Comparison of ENCODE assay signal across 26 mouse cellular contexts in genomic region chr14:21766398-21766958, GRCm38 (mm10). TPM values are rescaled to one million over a fixed set of nuclear protein-coding genes. Genes with fewer than 3 reads are reported as not detected.
A peak's percentile ranks its signal among the peaks of the same experiment; 100 is the strongest.
DNase-seq lines count a peak whose midpoint lies in the region; ATAC-seq and TF ChIP-seq lines count a peak whose summit lies in the region.
"Had no signal": no experiment of that assay in that cellular context is flagged by ENCODE, and none has a peak within 500 bp of the region (broad histone marks: within the 10 kb centered on the region; RNA-seq: fewer than 3 reads in every experiment).

No protein-coding gene starts in this region.

- no peak for TF ChIP-seq POLR2A in kidney, adult 2 months (IDR thresholded peaks at IDR 0.05; ENCODE audit: low read depth, low read length)

- H3K27ac ChIP-seq in heart, embryonic 13.5 days (replicated peaks) = peak overlapping the region; percentile 30; the same call in 1 of the 2 replicates
- H3K27ac ChIP-seq in heart, embryonic 11.5 days (ENCODE audit: low read depth, low read length) = no peak overlapping the region
- peak overlapping the region; percentile 82 for H3K27ac ChIP-seq in intestine, postnatal 0 days (ENCODE audit: low read depth, low read length)
- H3K27ac ChIP-seq in kidney, adult 2 months (ENCODE audit: insufficient read depth, low read depth, low read length) = no peak overlapping the region
- H3K27ac ChIP-seq: embryonic facial prominence, embryonic 13.5 days; forebrain, embryonic 15.5 days; hindbrain, embryonic 15.5 days; layer of hippocampus, adult 2 months had no signal

- H3K9me3 ChIP-seq in heart, embryonic 13.5 days = no peaks in the 10 kb centered on the region
- H3K9me3 ChIP-seq in heart, embryonic 11.5 days (replicated peaks; ENCODE audit: control insufficient read depth, low read length) = no peaks in the 10 kb centered on the region
- H3K9me3 ChIP-seq in G1E (replicated peaks) = no peaks in the 10 kb centered on the region
- no peaks in the 10 kb centered on the region for H3K9me3 ChIP-seq in intestine, postnatal 0 days (ENCODE audit: control insufficient read depth)
- H3K9me3 ChIP-seq: embryonic facial prominence, embryonic 13.5 days; forebrain, embryonic 15.5 days; hindbrain, embryonic 15.5 days had no signal

- 58% methylated on average over 6 of the region's 6 CpGs for WGBS in heart, embryonic 13.5 days
- 75% methylated on average over 6 of the region's 6 CpGs for WGBS in heart, embryonic 11.5 days (ENCODE audit: insufficient replicate concordance)
- WGBS in intestine, postnatal 0 days = 54% methylated on average over 6 of the region's 6 CpGs
- 81% methylated on average over 6 of the region's 6 CpGs for WGBS in kidney, adult 2 months

- H3K4me3 ChIP-seq in heart, embryonic 13.5 days = no peak overlapping the region
- no peak overlapping the region for H3K4me3 ChIP-seq in heart, embryonic 11.5 days (ENCODE audit: low read depth, low read length)
- peak overlapping the region; percentile 64 for H3K4me3 ChIP-seq in G1E (ENCODE audit: low read depth, low read length)
- no peak overlapping the region for H3K4me3 ChIP-seq in intestine, postnatal 0 days (ENCODE audit: low read depth, low read length)
- H3K4me3 ChIP-seq in kidney, adult 2 months (ENCODE audit: insufficient read depth, low read depth, low read length) = no peak overlapping the region
- H3K4me3 ChIP-seq: embryonic facial prominence, embryonic 13.5 days; forebrain, embryonic 15.5 days; hindbrain, embryonic 15.5 days; layer of hippocampus, adult 2 months had no signal

- peaks cover 39% of the 10 kb centered on the region for H3K4me1 ChIP-seq in heart, embryonic 13.5 days
- peaks cover 14% of the 10 kb centered on the region for H3K4me1 ChIP-seq in heart, embryonic 11.5 days (ENCODE audit: control insufficient read depth, insufficient read depth, low read length)
- peaks cover 69% of the 10 kb centered on the region for H3K4me1 ChIP-seq in G1E (ENCODE audit: insufficient read depth, low read depth, low read length)
- peaks cover 4% of the 10 kb centered on the region; the same call in 1 of the 2 replicates for H3K4me1 ChIP-seq in intestine, postnatal 0 days (replicated peaks; ENCODE audit: control insufficient read depth, insufficient read depth, low read length)
- peaks cover 19% of the 10 kb centered on the region for H3K4me1 ChIP-seq in kidney, adult 2 months (ENCODE audit: control insufficient read depth, insufficient read depth, low read length)

- H3K36me3 ChIP-seq in heart, embryonic 13.5 days = no peaks in the 10 kb centered on the region
- no peaks in the 10 kb centered on the region for H3K36me3 ChIP-seq in heart, embryonic 11.5 days (ENCODE audit: control insufficient read depth, insufficient read depth, low read length)
- H3K36me3 ChIP-seq in G1E (replicated peaks) = peaks cover 17% of the 10 kb centered on the region
- H3K36me3 ChIP-seq in intestine, postnatal 0 days (ENCODE audit: control insufficient read depth, insufficient read depth) = no peaks in the 10 kb centered on the region
- no peaks in the 10 kb centered on the region for H3K36me3 ChIP-seq in kidney, adult 2 months (ENCODE audit: control insufficient read depth, insufficient read depth, low read length)
- H3K36me3 ChIP-seq: embryonic facial prominence, embryonic 13.5 days; forebrain, embryonic 15.5 days; hindbrain, embryonic 15.5 days had no signal

- H3K9ac ChIP-seq in heart, embryonic 13.5 days = no peak overlapping the region
- H3K9ac ChIP-seq in heart, embryonic 11.5 days (ENCODE audit: low read depth, low read length) = no peak overlapping the region
- H3K9ac ChIP-seq in intestine, postnatal 0 days (ENCODE audit: low read depth, low read length) = no peak overlapping the region
- H3K9ac ChIP-seq: embryonic facial prominence, embryonic 13.5 days; forebrain, embryonic 15.5 days; hindbrain, embryonic 15.5 days had no signal

- TF ChIP-seq CTCF in G1E (IDR thresholded peaks at IDR 0.05; ENCODE audit: low read depth, low read length) = no peak
- no peak for TF ChIP-seq CTCF in intestine, postnatal 0 days (IDR thresholded peaks at IDR 0.05; ENCODE audit: low read depth)
- no peak for TF ChIP-seq CTCF in kidney, adult 2 months (conservative IDR thresholded peaks at IDR 0.05; ENCODE audit: insufficient read depth, insufficient read length, low read depth, low read length)

- no peaks in the 10 kb centered on the region for H3K27me3 ChIP-seq in heart, embryonic 13.5 days (replicated peaks)
- H3K27me3 ChIP-seq in heart, embryonic 11.5 days (ENCODE audit: control insufficient read depth, insufficient read depth, low read length) = no peaks in the 10 kb centered on the region
- no peaks in the 10 kb centered on the region for H3K27me3 ChIP-seq in G1E (ENCODE audit: insufficient read depth, low read length)
- H3K27me3 ChIP-seq in intestine, postnatal 0 days (replicated peaks; ENCODE audit: control insufficient read depth, insufficient read depth, low read length) = no peaks in the 10 kb centered on the region
- no peaks in the 10 kb centered on the region for H3K27me3 ChIP-seq in kidney, adult 2 months (replicated peaks; ENCODE audit: control insufficient read depth, insufficient read depth, low read length)
- H3K27me3 ChIP-seq: CH12.LX; embryonic facial prominence, embryonic 13.5 days; forebrain, embryonic 15.5 days; hindbrain, embryonic 15.5 days had no signal

- no peak for DNase-seq in G1E (ENCODE audit: low spot score)
- no peak for DNase-seq in kidney, postnatal 36 days
- DNase-seq in kidney, adult 2 months = no peak
- DNase-seq: adrenal gland, adult 2 months; cerebellum, adult 9-11 months; heart, postnatal 36 days; kidney, adult 11 months; kidney, postnatal 10 days; left cerebral cortex, postnatal 4 days; lung, postnatal 10 days; midbrain, embryonic 14.5 days had no signal

- H3K4me2 ChIP-seq in heart, embryonic 13.5 days = peak overlapping the region; percentile 35; the same call in 1 of the 2 replicates
- H3K4me2 ChIP-seq in heart, embryonic 11.5 days = no peak overlapping the region
- H3K4me2 ChIP-seq in intestine, postnatal 0 days (replicated peaks; ENCODE audit: low read depth) = peak overlapping the region; percentile 52
- H3K4me2 ChIP-seq: embryonic facial prominence, embryonic 13.5 days; forebrain, embryonic 15.5 days; hindbrain, embryonic 15.5 days had no signal

- no peak for ATAC-seq in heart, embryonic 13.5 days (ENCODE audit: extremely low read depth, insufficient number of reproducible peaks, low FRiP score, low TSS enrichment)
- ATAC-seq in heart, embryonic 11.5 days (replicated peaks; ENCODE audit: insufficient number of reproducible peaks, low FRiP score, low TSS enrichment) = no peak
- peak; percentile 29; the same call in 1 of the 2 replicates for ATAC-seq in G1E (ENCODE audit: extremely low read depth, insufficient number of reproducible peaks, low FRiP score, poor library complexity, severe bottlenecking)
- peak; percentile 75 for ATAC-seq in intestine, postnatal 0 days
- peak; percentile 51 for ATAC-seq in megakaryocyte progenitor cell, adult 5-6 weeks (replicated peaks; ENCODE audit: poor library complexity)
- no peak for ATAC-seq in granulocyte monocyte progenitor cell, adult 5-6 weeks (replicated peaks; ENCODE audit: poor library complexity, severe bottlenecking)
- ATAC-seq: forebrain, embryonic 15.5 days had no signal

RNA-seq across cellular contexts. Expression of gene Dusp13, which starts 15.5 kb away (rescaled TPM):
- not detected in 2 replicates for polyA plus RNA-seq in heart, embryonic 13.5 days (2015; fragmentation: Nextera tagmentation; extraction: Ambion mirVana)
- polyA plus RNA-seq in heart, embryonic 11.5 days (2014; fragmentation: Nextera tagmentation; extraction: Ambion mirVana) = not detected in 2 replicates
- total RNA-seq in G1E (2014; fragmentation: Nextera tagmentation) (not detected in 2 replicates), G1E (2017) (0.98 TPM in 1 of 2 replicates, not detected in the other)
- not detected in 2 replicates for polyA plus RNA-seq in G1E (2012)
- polyA plus RNA-seq in intestine, postnatal 0 days (2015; fragmentation: Nextera tagmentation; extraction: Ambion mirVana) = 0.16 and 0.17 TPM in 2 replicates
- not detected in 2 replicates for total RNA-seq in megakaryocyte progenitor cell, adult 5-6 weeks (2015)
- total RNA-seq in megakaryocyte progenitor cell, adult 5-6 weeks (2017) = not detected in 2 replicates
- not detected in 2 replicates for total RNA-seq in granulocyte monocyte progenitor cell, adult 5-6 weeks (2014; fragmentation: Nextera tagmentation)
- not detected in 2 replicates for total RNA-seq in granulocyte monocyte progenitor cell, adult 5-6 weeks (2017)
- 1.1 and 1.8 TPM in 2 replicates for polyA plus RNA-seq in kidney, adult 2 months (2012; rRNA removed)
- total RNA-seq: adrenal gland, adult 2 months; CH12.LX; left cerebral cortex, postnatal 4 days; liver, adult 2 months; megakaryocyte, adult 5-6 weeks had no signal
- polyA plus RNA-seq: forebrain, embryonic 15.5 days; hindbrain, embryonic 15.5 days; midbrain, embryonic 14.5 days; neural tube, embryonic 14.5 days; stomach, embryonic 14.5 days had no signal

RNA-seq across cellular contexts. Expression of gene Samd8, which starts 16.1 kb away (rescaled TPM):
- polyA plus RNA-seq in heart, embryonic 13.5 days (2015; fragmentation: Nextera tagmentation; extraction: Ambion mirVana) = 8.2 and 9.2 TPM in 2 replicates
- polyA plus RNA-seq in heart, embryonic 11.5 days (2014; fragmentation: Nextera tagmentation; extraction: Ambion mirVana) = 10.8 TPM in 2 replicates
- total RNA-seq in G1E (2014; fragmentation: Nextera tagmentation) (18.3 and 19.4 TPM in 2 replicates), G1E (2017) (9.5 and 9.9 TPM in 2 replicates)
- 12.7 and 13.4 TPM in 2 replicates for polyA plus RNA-seq in G1E (2012)
- polyA plus RNA-seq in intestine, postnatal 0 days (2015; fragmentation: Nextera tagmentation; extraction: Ambion mirVana) = 16.3 and 16.4 TPM in 2 replicates
- total RNA-seq in megakaryocyte progenitor cell, adult 5-6 weeks (2015) = 6.2 and 10.3 TPM in 2 replicates
- total RNA-seq in megakaryocyte progenitor cell, adult 5-6 weeks (2017) = 4.4 and 8.7 TPM in 2 replicates
- 5.1 and 10.8 TPM in 2 replicates for total RNA-seq in granulocyte monocyte progenitor cell, adult 5-6 weeks (2014; fragmentation: Nextera tagmentation)
- 4.6 and 7.5 TPM in 2 replicates for total RNA-seq in granulocyte monocyte progenitor cell, adult 5-6 weeks (2017)
- 21.1 and 23.9 TPM in 2 replicates for polyA plus RNA-seq in kidney, adult 2 months (2012; rRNA removed)

RNA-seq across cellular contexts. Expression of gene Dupd1, which starts 52.1 kb away (rescaled TPM):
- 0.36 TPM in 1 of 2 replicates, not detected in the other for polyA plus RNA-seq in heart, embryonic 13.5 days (2015; fragmentation: Nextera tagmentation; extraction: Ambion mirVana)
- 0.73 TPM in 1 of 2 replicates, not detected in the other for polyA plus RNA-seq in heart, embryonic 11.5 days (2014; fragmentation: Nextera tagmentation; extraction: Ambion mirVana)
- total RNA-seq in G1E (2014; fragmentation: Nextera tagmentation) (not detected in 2 replicates), G1E (2017) (not detected in 2 replicates)
- not detected in 2 replicates for polyA plus RNA-seq in G1E (2012)
- polyA plus RNA-seq in intestine, postnatal 0 days (2015; fragmentation: Nextera tagmentation; extraction: Ambion mirVana) = not detected in 2 replicates
- total RNA-seq in megakaryocyte progenitor cell, adult 5-6 weeks (2015) = not detected in 2 replicates
- not detected in 2 replicates for total RNA-seq in megakaryocyte progenitor cell, adult 5-6 weeks (2017)
- total RNA-seq in granulocyte monocyte progenitor cell, adult 5-6 weeks (2014; fragmentation: Nextera tagmentation) = not detected in 2 replicates
- not detected in 2 replicates for total RNA-seq in granulocyte monocyte progenitor cell, adult 5-6 weeks (2017)
- 0.11 and 0.52 TPM in 2 replicates for polyA plus RNA-seq in kidney, adult 2 months (2012; rRNA removed)
- total RNA-seq: CH12.LX; heart, postnatal 36 days; left cerebral cortex, postnatal 4 days; liver, adult 2 months; megakaryocyte, adult 5-6 weeks had no signal
- polyA plus RNA-seq: forebrain, embryonic 15.5 days; liver, adult 2 months; midbrain, embryonic 14.5 days; spleen, adult 2 months; stomach, embryonic 14.5 days had no signal

RNA-seq across cellular contexts. Expression of gene Vdac2, which starts 58.6 kb away (rescaled TPM):
- 414 and 475 TPM in 2 replicates for polyA plus RNA-seq in heart, embryonic 13.5 days (2015; fragmentation: Nextera tagmentation; extraction: Ambion mirVana)
- 434 and 456 TPM in 2 replicates for polyA plus RNA-seq in heart, embryonic 11.5 days (2014; fragmentation: Nextera tagmentation; extraction: Ambion mirVana)
- 525 and 570 TPM in 2 replicates for total RNA-seq in G1E (2014; fragmentation: Nextera tagmentation)
- 445 and 495 TPM in 2 replicates for total RNA-seq in G1E (2017)
- 636 and 648 TPM in 2 replicates for polyA plus RNA-seq in G1E (2012)
- 354 and 371 TPM in 2 replicates for polyA plus RNA-seq in intestine, postnatal 0 days (2015; fragmentation: Nextera tagmentation; extraction: Ambion mirVana)
- 468 and 477 TPM in 2 replicates for total RNA-seq in megakaryocyte progenitor cell, adult 5-6 weeks (2015)
- total RNA-seq in megakaryocyte progenitor cell, adult 5-6 weeks (2017) = 395 and 402 TPM in 2 replicates
- 212 and 291 TPM in 2 replicates for total RNA-seq in granulocyte monocyte progenitor cell, adult 5-6 weeks (2014; fragmentation: Nextera tagmentation)
- total RNA-seq in granulocyte monocyte progenitor cell, adult 5-6 weeks (2017) = 386 and 388 TPM in 2 replicates
- 140 and 166 TPM in 2 replicates for polyA plus RNA-seq in kidney, adult 2 months (2012; rRNA removed)

Comparison
In these comparisons a context has a peak if more than half of its experiments do, and no peak if none do; other contexts are left out.
1. H3K27ac ChIP-seq: peak in heart, embryonic 13.5 days (single experiment) and intestine, postnatal 0 days (single experiment); none in heart, embryonic 11.5 days (single experiment) and kidney, adult 2 months (single experiment).
2. ATAC-seq: peak in G1E (single experiment), intestine, postnatal 0 days (single experiment) and megakaryocyte progenitor cell, adult 5-6 weeks (single experiment); none in heart, embryonic 13.5 days (single experiment), heart, embryonic 11.5 days (single experiment) and granulocyte monocyte progenitor cell, adult 5-6 weeks (single experiment).